Mouse (Mus musculus): ENCODE data around the gene Mbd5. TPM values are rescaled to one million over a fixed set of nuclear protein-coding genes. Genes with fewer than 3 reads are reported as not detected.

Mbd5 gene
- 3.7 TPM for polyA plus RNA-seq (2015; fragmentation: Illumina TruSeq; extraction: RNeasy Lipid Tissue Mini Kit (QIAGEN cat#74804); ENCODE audit: insufficient read depth, low read depth, low replicate concordance)

GRCm38 (mm10) chr2:48948841-48949584 lies at the start of gene Mbd5:
TSS of gene Mbd5 (plus strand) at chr2:48949508.

GRCm38 (mm10) chr2:48950252-48950315 lies 776 bp downstream of the Mbd5 start, which contains the start of gene Orc4:
TSS of gene Orc4 (minus strand) at chr2:48950277.

Other genes starting within 250 kb of the Mbd5 start
- gene Acvr2a, start 135.4 kb upstream of the Mbd5 start, polyA plus RNA-seq (2015; fragmentation: Illumina TruSeq; extraction: RNeasy Lipid Tissue Mini Kit (QIAGEN cat#74804); ENCODE audit: insufficient read depth, low read depth, low replicate concordance): 3.5 TPM
- 17.5 TPM for gene Orc4, start 769 bp downstream of the Mbd5 start, polyA plus RNA-seq (2015; fragmentation: Illumina TruSeq; extraction: RNeasy Lipid Tissue Mini Kit (QIAGEN cat#74804); ENCODE audit: insufficient read depth, low read depth, low replicate concordance)

Measured in pancreas, adult 10 weeks (tissue).